Mouse (Mus musculus) neural tube, embryonic 10.5 days (tissue): ENCODE results near the gene Dpy19l1.

Experiments
- DNase-seq: peaks from one replicate; pipeline ENCODE4 v3.0.0-alpha.2; 2017; ENCODE audit warnings: low spot score; ENCODE audit errors: extremely low spot score

Dpy19l1 gene

DNA sequence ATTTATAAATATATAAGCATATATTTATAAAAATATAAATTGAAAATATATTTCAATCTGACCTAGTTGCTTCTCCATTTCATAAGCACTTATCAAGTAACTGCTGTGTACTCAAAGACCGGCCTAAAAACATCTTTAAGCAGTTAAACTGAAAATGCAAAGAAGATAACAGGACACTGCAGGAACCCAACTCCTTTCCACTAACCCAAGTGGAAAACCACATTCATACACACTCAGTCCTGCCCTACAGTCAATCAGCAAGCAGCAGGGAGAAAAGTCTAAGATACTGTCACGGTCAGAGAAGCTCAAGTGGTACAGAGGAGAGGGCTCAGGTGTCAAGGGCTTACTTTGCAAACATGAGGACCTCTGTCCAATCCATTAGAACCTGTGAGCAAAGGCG is 30.4 kb downstream of the Dpy19l1 start:
- no peak for DNase-seq

DNA sequence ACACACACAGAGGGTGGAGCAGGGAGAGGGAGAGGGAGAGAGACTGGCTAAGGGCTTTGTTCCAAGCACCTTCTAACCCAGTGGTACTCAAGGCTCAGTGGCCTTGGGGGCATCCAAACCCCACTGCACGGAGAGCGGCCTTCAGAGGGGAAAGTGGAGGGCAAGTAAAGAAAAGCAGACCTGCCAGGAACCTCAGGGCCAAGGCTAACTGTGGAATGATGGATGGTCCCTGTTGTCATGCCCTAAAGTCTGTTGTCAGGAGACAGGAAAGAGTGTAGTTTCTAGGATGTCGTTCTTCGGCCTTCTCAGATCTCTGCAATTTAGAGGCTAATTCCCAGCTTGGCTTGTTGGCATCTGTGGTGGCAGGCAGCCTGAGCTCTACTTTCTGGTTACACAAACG is 32.8 kb downstream of the Dpy19l1 start:
- no peak for DNase-seq

DNA sequence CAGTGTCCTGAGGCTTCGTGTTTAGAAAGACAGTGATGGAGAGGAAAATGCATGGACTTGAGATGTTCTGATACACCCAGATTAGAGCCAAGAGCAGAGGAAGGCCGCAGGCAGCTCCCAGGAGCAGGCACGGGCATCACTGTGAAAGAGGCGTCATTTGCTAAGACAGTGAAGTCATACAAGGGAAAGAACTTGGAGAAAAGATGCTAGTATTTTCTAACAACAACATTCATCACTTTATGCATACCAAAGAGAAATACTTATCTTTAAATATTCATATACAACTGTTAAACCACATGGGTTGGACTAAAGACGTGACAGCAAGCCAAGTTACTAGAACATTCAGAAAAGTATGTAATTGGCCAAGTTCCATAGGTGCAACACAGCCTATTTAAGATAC is 35.8 kb downstream of the Dpy19l1 start:
- no peak for DNase-seq

DNA sequence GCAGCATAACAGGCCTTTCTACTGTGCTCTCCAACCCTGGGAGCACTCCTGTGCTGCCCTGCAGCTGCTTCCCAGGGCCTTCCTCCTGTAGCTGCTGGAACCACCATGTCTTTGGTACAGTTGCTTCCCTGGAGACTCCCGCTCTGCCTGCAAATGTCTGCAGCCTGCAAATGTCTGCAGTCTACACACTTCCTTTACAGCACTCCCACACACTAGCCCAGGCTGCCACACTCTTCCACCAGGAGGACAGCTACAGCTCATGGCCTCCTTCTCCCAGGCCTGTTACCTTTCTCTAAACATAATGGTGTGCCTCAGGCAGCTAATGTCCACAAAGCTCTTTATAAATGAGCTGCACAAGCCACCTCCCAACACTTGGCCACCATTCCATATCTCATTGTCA is 36.3 kb downstream of the Dpy19l1 start:
- DNase-seq = no peak

DNA sequence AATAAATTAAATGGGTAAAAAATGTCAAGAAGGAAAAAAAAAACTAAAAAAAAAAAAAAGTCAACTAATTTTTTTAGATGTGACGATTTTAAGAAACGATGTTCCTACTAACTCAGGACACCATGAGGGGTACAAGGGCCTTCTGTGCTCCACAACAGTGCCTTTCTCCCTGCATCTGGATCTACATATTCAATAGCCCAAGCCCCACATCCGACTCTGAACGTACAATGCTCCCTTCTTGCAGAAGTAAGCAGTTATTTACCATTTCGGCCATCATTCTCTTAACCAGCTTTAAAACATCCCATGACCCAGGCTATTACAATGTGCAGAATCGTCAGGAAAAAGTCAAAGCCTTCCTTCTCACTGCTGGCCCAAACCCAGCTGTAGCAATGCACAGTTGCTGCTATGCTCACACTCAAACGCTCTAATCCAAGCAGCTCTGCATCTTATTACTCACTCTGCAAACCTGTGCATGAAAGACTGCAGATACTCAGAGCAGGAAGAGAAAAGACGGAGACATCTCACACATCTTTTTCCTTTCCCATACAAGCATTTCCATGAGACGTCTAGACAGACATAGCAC is 41.5 kb downstream of the Dpy19l1 start:
- no peak for DNase-seq

DNA sequence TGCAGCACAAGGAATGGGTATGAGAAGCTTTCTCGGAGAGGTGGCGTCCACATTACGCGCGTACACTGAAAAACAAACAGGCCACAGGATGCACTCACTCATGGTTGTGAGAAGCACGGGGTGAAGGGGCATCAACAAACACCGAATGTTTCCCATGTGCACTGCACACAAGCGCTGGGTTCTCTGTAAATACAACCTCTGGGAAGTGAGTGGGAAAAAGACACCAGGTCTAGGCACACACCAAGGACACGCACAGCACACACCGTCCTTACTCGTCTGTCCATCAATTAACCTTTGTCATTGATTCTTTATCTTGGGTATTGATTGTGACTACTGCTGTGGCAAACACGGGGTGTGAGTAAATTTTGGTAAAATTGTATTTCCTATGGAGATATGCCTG is 49.1 kb downstream of the Dpy19l1 start:
- no peak for DNase-seq

DNA sequence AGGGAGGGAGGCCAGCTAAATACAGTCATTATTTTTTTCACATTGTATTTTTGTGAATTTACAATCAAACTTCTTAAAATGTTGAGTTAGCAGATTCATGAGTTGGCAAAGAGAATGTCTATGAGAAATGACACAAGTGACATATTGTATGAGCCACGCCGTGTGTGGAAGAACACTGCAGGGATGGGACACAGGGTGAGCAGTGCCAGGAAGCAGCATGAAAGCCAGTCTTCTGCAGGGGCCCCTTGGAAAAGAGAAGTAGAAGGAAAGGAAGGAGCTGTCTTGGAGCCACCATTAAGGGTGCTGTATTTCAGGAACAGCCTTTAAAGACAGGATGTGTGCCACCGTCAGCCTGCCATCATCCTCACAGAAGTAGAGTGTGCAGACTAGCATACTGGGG is 52.0 kb downstream of the Dpy19l1 start:
- no peak for DNase-seq

DNA sequence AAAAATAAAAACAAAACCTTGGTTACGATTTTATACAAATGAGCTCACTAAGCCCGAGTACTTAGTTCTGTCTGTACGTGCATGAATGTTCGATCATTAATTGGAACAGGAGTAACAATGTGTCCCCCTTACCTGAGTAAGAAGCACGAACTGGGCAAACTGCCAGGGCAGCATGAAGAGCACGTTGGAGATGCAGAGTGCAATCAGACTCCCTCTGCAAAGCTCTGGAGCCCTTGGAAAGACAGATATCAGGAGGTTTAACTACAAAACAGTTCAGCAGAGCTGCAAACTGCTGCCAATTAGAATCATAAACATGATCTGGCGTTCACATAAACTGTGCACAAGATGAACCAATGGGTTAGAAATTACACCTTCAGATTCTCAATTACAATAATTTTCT is 52.4 kb downstream of the Dpy19l1 start:
- no peak for DNase-seq

DNA sequence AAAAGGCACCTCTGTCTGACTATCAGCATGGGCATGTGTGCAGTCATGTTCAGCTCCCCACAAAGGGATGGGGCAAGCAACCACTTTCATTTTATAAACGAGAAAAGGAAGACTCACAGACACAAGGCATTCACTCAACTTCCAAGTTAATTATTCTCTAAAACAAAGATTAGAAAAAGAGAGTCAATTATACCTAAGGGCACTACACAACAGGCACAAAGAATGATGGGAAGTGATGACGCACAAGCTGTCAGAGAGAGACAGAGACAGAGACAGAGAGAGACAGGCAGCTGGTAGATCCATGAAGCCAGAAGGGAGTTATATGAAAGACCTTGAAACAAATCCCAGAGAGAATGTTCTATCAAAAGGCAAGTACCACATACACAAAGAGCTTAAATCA is 68.0 kb downstream of the Dpy19l1 start:
- no peak for DNase-seq

DNA sequence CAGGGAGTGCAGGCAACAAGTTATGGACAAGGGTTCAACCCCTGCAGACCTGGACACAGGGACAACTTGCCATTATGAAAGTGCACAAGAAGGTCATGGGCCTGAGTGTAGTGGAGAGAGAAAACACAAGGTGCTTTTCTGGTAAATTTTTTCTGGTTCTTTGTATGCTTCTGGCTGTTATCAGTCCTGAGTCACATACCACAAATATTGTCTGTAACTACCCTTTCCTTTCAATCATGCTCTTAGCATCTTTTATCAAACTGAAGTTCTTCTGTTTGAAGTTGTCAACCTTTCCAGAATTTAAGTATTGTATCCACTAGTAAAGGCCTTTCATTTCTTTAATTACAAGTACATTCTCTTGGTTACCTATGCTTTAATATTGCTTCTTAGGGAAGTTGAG is 73.2 kb downstream of the Dpy19l1 start:
- no peak for DNase-seq

DNA sequence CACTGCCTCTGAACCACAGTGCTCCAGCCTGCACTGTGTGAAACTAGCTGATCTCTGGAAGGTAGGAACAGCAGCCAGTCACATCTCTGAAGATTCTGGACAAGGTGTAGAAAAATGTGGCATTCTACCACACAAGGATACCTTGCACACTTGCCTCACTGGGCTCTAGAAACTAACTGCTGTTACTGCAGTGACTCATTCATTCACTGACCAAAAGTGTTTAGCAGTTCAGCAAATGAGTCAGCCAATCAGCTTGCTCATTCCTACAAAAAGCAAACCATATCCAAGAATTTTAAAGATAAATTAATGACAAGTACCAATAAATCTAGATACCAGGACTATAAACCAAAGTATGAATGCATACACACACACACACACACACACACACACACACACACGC is 77.3 kb downstream of the Dpy19l1 start:
- DNase-seq = no peak

DNA sequence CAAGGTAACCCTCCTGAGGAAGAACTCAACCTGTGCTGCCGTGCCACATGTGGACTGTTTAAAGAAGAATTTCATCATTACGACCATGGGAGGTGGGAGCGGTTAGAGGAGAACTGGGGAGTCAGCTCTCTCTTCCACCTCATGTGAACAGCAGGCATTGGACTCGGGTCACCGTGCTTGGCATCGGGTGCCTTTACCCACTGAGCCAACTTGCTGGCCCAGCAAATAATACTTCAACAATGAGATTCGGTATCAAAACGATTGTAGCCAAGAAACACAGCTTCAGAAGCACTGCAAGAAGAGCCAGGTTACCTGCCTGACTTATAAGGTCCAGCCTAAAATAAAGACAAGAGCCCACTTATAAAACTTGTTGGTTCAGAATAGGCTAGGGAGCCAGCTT is 79.7 kb downstream of the Dpy19l1 start:
- no peak for DNase-seq

DNA sequence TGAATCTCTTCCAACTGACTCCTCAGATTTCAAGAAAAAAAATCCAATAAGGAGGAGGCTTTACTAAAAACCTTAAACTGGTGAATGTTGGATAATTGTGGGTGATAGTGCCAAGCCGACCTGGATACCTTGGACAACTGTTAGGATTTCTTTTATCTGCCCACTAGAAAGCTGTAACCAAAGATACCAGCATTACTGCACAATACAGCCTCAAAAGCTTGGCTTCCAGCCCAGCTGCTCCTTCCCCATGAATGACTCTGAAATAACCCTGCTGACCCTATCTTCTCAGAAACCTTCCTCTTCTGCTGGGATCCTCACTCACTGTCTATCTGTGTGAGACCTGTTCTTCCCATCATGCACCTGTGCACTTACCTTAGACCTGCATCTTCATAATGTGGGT is 81.1 kb downstream of the Dpy19l1 start:
- DNase-seq = no peak

DNA sequence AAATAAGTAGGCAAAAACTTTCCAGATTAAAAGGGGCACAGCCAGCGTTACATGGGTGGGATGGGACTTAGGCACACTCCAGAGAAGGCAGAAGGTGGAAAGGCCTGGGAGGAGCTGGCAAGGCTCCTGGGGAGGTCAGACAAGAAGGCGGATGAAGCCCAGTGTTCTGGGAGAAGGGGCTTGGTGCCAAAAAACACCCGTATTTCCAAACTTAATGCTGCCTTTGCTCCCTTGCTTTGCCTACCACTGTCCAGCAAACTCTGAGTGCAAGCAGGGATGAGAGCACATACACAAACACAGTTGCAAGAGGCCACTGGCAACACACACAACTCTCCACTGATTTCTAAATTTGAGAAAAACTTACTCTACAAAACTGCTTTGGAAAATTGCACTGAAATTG is 81.7 kb downstream of the Dpy19l1 start:
- no peak for DNase-seq

DNA sequence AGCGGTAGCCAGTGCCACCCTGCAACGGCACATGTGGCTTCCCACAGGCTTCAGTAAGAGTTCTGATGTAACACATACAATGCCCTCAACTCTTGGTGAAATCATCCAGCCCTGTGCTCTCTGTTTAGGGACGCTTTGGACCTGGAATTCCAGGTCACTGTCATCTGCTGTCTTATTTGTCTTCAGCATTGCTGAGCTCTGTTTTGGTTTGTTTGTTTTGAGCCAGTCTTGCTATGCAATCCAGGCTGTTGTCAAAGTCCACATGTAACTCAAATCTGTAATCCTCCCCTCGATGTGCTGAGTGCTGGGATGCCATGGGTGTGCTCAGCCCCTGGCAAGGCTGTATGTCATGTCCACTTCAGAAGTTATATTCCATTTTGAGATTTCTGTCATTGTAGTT is 82.8 kb downstream of the Dpy19l1 start:
- DNase-seq = no peak

DNA sequence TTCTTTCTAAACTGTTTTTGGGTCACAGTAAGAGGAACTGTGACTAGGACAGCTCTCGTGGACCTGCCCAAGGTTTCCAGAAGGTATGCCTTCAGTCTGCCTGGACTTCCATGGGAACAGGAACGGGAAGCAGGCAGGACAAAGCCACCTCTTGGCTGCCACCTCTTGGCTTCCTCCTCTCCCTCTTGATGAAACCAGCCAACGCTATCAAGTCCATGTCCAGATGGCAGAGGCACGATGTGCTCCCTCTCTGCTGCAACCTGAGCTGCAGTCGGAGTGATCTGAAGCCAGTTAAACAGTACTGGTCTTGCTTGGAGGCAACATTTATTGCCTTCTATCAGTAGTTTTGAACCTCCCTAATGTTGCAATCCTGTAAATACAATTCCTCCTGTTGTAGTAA is 84.7 kb downstream of the Dpy19l1 start:
- DNase-seq = no peak

DNA sequence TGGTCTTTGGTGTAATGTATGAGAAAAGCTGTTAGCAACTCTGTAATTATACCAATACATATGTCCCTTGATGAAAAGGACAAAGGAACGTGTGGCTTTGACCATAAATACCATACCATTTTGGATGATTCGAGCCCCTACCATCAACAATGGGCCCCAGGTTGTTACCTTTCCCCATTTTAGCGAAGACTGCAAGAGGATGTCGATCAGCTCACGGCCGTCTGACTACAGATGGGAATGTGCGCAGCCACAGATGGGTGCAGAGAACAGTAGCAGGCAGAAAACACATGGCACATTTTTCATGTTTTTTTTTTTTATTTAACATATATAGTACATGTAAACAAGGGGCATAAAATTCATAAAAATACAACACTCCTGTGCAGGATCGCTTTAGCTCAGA is 91.5 kb downstream of the Dpy19l1 start:
- DNase-seq = no peak

DNA sequence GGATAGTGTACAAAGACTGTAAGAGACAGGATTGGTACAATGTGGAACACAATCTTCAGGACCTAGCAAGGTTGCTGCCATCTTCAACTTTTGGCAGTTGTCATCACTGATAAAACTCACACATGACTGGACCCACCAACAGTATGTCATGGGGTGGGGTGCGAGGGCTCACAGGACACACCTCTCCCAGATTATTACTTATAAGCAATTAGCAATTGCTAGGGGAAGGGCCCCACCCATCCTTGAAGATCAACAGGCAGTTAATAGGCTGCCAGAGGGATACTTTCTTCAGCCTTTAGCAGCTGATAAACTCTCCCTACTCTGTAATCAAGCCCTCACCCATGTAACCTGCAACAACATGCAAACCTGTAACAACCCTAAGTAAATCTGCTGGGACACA is 92.5 kb downstream of the Dpy19l1 start:
- DNase-seq = no peak

DNA sequence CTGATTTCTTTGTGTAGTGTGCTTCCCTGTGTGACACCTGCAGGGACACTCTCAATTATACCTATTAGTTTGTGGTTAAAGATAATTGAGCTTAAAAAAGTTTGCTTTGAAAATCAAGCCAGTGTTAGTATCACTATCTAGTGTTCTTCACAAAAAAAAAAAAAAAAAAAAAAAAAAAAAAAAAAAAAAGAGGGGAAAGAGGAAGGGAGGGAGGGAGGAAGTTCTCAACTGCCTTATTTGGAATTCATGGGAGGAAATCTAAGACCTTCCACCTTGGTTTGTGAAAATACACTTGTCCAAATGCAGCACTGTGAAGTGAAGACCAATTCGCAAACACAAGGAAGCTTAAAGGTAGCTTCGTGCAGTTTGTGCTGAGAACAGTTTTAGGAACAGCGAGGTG is 94.9 kb downstream of the Dpy19l1 start:
- no peak for DNase-seq

DNA sequence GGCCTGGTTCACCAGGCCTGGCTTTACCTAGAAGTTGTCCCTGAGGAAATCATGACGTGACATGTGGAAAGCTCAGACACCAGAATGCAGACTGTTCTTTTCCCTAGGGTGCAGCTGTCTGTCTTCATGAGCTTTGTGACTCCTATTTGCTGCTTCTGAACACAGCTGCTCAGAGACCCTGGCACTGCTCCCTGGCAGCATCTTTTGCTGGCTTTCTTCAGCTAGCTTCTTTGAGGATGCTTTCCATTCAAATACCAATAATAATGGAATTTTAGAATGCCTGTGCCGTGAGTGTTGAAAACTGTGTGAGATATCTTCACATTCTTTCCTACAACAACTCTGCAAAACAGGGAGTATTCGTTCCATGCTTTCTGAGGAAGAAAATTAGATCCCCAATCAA is 108.8 kb downstream of the Dpy19l1 start:
- no peak for DNase-seq

DNA sequence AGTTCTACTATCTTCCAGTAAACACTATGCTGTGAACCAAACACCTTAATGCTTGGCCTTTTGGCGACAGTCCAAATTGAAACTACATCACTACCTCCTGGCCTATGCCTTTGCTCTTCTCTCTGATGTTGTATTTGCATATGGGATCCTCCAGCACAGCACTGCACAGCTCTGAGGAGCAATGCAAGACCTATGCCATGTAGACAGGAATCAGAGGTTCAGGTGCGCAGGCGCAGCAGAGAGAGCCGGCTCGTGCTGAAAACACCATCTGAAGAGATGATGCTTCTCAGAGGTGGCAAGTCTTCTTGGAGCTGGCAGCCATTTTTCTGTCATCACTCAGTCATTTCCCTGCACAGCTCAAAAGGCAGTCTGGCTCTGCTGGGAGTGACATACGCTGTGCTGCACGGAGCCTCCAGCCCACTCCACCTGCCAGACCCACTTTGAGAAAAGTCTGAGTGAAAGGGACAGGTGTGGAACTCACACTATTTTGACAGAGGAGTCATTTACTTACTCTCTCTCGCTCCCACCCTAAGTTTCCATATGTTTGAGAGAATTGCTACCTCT is 112.1 kb downstream of the Dpy19l1 start:
- DNase-seq = no peak

DNA sequence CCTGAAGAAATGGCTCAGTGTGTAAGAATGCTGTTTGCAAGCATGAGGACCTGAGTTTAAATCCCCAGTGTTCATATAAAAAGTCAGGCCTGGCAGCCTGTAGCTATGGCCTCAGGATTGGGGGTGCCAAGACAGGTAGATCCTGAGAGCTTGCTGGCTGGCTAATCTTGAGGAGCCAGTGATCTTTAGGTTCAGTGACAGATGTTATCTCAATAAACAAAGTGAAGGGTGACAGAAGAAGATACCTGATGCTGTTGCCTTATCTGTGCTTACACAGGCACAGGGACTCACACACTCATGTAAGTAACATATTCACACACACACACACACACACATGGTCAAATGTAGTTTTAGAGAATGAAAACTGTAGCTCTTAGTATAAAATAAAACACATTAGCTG is 115.7 kb downstream of the Dpy19l1 start:
- no peak for DNase-seq

DNA sequence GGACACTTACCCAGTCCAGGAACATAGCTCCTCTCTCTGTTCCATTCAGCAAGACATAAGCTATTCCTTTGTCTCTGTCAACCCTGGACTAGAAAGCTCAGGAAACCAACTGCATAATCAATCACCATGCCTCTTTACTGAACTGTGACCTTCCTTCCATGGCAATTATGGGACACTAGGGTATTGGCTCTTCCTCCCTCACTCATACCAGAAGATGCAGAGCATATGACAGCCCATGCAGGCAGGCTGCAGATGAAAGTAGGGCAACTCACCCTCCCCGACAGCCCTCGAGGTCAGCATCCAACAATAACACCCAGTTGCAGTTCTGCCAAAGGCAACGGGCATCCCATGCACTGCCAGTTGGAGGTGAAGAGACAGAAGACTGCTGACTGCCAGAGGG is 123.6 kb downstream of the Dpy19l1 start:
- DNase-seq = peak; percentile 19

DNA sequence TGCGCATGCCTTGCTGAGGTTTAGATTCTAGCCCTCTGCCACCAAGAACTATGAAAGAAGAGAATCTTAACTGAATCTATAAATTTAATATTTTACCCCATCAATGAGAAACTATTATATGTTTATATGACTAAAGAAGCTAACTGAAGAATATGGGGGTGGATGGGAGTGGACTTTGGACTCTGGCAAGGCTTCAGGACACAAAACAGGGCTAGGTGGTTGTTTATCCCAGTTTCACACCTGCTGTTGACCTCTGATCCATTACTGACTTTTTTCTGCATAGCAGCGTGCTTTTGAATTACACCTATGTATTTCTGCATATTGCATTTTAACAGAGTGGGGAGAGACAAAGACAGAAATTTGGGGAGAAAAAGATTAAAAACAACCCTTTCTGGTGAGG is 124.1 kb downstream of the Dpy19l1 start:
- DNase-seq = no peak
